Mouse (Mus musculus): ENCODE measurements around the gene B230104I21Rik.

B230104I21Rik gene

DNA sequence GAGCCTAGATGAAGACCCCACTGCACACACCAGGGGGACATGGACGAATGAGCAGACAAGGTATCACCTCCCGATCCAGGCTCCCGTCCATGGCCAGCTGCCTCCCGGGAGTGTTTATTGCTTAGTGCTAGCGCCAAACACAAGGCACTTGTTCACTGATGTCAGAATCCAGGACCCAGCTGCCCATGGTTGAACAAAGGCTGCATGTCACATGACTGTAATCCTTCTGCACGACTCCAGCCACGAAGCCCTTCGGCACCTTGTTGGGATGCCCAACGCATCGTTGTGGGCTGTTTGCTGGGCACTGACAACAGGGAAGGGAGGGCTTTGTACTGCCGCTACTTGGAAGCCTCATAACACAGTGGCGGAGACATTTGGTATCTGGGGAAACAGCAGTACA, at the start of gene B230104I21Rik:
TSS of gene B230104I21Rik (plus strand) at position 367 of the 400 bp plus-strand sequence.
- DNase-seq (ENCODE audit: low read depth, low spot score), result no peak

DNA sequence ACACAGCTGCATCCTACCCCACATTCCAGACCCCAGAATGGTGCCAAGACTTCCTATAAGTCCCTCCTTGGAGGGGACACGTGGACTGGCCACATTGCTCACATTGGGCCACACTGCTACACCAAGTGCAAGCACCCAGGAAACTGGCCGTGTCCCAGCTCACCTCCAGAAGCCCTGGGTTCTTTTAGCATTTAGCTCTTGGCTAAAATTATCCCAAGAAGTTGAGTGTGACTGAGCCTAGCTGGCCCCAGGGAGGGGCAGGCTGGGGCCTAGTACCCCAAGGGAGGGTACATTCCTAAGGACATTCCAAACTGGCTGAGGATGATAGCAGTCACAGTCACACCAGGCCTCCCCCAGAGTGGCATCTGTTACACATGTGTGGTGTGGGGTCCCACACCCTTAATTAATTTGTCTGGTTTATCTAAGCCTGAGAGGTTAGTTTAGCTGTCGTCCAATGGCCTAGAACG, 42.2 kb upstream of the B230104I21Rik start:
- no peak for DNase-seq (ENCODE audit: low read depth, low spot score)

DNA sequence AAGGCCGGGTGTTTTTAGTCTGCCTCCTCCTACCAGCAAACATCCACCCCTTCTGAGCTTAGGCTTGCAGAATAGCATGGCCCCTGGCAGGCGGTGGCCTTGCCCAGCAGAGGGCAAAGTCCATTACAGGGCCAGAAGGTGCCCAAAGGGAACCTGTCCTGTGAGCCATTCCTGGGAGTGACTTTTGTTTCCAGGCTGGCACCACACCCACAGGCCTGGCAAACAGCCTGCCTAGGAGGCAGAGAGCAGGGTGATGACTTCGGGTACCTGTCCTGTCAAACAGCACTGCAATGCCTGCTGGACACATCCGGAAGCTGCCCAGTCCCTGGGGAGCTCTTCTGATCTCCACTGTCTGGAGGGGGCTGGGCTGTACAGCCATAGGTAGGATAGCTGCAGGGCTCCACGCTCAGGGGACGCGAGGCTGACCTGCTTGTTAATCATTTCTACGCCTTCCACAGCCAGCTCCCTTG, 41.6 kb upstream of the B230104I21Rik start:
- no peak for DNase-seq (ENCODE audit: low read depth, low spot score)

DNA sequence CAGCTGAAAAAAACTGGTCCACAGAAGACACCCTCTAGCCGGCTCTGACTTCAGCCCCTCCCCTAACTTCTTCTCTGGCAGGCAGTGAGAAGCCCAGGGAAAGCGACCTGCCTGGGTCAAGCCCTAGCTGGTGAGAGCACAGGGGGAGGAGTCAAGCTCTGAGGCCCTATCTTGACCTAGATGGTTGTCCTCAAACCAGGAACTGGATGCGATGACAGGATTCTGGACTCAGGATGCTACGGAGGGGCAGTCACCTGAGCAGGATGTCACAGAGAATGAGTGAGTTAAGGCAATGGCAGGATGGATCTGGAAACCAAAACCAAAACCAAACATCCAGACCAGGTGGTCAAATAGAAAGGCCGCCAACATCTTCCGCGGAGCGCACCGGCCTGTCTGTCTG, 38.2 kb upstream of the B230104I21Rik start:
- DNase-seq (ENCODE audit: low read depth, low spot score), result no peak

DNA sequence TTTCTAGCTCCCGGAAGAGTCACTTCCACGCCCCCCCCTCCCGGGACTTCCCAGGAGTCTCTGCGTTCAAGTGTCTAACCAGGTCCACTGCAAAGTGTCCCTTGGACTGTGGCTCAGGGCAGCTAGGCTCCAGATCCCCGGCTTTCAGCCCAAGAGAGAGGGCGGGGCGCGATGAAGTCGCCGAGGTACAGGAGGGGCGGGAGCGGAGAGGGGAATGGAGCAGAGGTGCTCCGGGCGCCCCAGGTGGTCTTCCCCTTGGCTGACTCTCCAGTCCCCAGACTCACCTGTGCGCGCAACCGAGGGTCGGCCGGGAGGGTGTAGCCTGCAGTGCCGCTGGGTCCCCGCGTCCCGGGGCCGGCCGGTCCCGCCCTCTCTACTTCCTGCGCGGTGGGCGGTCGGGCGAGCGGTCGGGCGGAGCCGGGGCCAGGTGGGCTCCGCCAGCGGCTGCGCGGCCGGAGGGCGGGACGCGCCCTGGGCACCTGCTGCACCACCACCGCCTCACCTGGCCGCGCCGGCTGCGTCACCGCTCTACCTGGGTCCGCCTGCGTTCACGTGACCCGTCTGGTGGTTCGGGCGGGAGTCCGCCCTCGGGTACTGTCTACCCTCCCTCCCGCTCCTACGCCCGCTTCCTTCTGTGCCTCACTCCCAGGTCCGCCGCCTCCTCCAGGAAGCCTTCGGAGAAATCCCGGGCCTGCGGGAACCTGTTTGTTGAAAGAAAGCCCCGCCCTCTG, 36.2 kb upstream of the B230104I21Rik start:
- peak; percentile 4 for DNase-seq (ENCODE audit: low read depth, low spot score)

DNA sequence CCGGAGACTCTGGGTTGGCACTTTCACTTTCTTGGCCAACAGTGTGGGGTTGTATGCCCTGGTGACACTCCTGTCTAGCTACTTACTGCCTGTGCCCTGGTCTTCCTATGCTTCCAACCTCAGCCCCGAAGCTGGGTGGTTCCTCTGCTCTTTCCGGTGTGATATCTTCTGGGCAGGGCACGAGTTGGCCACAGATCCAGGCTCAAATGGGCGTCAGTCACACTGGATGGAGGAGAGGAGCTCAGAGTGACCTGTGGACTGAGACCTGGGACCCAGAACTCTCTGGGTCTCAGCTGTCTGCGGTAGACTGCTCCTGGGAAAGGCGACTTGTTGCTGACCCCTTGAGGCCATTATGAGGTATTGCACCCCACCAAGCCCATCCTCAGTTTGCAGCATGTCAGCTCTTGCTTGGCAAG, 34.5 kb upstream of the B230104I21Rik start, which contains the start of gene Arhgef16:
TSS of gene Arhgef16 (minus strand) at position 211 of the 416 bp plus-strand sequence.
- DNase-seq (ENCODE audit: low read depth, low spot score), result peak; percentile 63

DNA sequence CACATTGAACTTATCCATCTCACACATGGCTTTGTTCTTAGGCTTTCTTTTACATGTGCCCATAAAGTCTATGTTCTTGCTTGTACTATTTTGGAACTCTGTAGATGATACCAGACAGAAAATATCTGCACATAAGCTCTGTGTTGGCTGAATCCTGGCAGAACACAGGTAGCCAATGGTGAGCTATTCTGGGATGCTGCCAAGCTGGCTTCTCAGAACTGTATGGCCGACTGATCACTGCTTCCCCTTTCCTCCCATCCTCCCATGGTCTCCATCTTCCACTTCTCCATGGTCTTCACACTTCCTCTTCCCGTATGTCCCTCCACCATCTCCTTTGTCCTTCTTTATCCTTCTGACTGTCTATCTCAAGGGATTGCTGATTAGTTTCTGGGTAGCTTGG, 26.8 kb upstream of the B230104I21Rik start:
- no peak for DNase-seq (ENCODE audit: low read depth, low spot score)

DNA sequence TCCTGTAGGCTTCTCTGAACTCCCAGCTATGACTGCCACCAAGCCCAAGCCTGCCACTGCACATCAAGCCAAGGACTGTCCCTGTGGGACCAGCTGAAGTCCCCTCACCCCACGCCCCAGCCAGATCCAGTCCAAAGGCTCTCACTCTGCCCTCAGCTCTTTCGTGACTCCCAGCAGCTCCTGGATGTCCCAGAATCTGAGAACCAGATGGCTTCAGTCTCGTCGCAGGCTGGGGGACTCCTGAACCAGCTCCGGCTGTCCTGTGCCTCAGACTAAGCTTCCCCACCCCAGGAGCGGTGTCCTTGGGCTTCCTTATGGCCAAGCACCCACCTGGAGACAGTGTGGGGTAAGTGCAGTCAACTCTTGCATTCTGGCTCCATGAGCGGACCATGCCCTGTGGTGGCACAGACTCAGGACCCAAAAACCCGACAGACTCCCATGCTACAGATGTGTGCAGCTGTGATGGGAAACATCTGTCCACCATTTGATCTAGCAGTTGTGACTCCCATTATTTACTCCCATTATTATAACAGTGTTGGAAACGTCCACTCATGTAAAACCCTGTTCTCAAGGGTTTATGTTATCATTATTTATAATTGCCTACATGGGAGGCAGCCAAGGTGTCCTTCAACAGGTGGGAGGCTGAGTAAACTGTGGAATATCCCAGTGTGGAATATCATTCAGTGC, 25.2 kb upstream of the B230104I21Rik start:
- DNase-seq (ENCODE audit: low read depth, low spot score), result no peak

DNA sequence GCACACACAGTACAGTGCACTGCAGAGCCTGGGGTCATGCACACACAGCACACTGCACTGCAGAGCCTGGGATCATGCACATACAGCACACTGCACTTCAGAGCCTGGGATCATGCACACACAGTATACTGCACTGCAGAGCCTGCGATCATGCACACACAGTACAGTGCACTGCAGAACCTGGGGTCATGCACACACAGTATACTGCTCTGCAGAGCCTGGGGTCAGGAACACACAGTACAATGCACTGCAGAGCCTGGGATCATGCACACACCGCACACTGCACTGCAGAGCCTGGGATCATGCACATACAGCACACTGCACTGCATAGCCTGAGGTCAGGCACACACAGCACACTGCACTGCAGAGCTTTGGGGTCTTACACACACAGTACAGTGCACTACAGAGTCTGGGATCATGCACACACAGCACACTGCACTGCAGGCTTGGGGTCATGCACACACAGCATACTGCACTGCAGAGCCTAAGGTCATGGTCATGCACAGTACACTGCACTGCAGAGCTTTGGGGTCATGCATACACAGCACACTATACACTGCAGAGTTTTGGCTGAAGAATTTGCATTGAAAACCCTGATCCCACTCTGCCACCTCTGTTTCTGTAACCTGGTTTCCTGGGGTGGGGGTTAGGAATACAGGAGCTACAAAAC, 23.6 kb upstream of the B230104I21Rik start:
- no peak for DNase-seq (ENCODE audit: low read depth, low spot score)

DNA sequence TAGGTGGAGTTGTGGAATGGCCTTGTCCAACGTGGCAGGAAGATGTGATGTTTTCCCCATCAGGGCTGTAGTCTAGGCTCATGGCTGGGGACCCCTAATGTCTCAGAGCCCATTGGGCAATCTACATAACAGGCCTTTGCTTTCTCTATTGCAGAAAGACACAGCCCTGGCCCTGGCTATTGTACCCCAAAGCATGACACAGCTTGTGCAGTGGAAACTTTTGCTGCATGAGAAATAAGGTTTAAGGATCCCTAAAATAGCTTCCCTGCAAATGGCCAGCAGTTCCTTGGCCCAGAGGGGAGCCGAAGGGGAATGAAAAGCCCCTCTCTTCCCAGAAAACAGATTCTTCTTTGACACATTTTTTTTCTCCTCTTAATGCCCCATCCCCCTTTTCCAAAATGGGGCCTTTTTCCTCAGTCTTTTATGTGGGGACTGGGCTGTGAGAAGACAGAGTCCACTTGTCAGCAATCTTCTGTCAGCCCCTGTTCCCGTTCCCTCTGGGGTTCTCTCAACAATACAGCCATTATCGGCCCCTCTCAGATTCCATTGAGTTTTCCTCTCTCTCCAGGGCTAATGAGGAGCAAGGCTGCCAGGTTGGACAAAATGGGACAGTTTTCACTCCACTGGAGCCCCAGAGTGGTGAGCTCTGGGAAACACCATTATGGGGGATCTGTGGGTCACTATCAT, 22.8 kb upstream of the B230104I21Rik start:
- no peak for DNase-seq (ENCODE audit: low read depth, low spot score)

DNA sequence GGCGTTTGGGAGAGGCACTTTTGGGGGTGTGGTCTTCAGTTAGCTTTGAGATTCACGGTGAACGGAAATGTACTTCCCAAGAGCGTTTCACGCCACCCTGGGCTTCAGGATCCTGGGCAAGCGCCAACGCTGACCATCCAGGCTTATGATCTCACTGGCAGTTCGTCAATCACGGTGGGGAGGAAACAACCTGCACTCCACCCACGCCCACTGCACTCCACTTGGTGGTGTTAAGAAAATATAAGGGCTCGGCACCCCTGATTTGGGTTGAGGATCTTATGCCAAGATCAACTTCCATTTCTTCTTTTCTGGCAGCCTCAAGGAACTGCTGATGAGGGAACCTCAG, 22.3 kb upstream of the B230104I21Rik start:
- DNase-seq (ENCODE audit: low read depth, low spot score), result no peak

DNA sequence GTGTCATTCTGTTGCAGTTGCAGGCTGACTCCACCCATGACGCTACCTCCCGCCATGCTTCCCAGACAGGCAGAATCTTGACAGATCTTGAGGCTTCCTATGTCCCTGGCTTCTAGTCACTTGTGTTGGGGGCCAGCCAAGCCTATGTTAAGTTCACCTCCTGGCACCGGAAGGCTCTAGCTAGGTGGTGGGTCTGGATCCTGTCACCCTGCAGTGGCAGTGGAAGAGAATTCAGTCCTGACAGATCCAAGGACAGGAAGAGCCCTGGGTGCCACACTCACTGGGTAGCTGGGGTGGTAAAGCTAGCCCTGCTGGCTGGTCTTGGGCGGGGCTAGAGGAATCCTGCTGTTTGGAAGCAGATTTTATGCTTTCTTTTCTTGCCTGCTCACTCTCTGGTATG, 10.5 kb upstream of the B230104I21Rik start:
- DNase-seq (ENCODE audit: low read depth, low spot score), result no peak

DNA sequence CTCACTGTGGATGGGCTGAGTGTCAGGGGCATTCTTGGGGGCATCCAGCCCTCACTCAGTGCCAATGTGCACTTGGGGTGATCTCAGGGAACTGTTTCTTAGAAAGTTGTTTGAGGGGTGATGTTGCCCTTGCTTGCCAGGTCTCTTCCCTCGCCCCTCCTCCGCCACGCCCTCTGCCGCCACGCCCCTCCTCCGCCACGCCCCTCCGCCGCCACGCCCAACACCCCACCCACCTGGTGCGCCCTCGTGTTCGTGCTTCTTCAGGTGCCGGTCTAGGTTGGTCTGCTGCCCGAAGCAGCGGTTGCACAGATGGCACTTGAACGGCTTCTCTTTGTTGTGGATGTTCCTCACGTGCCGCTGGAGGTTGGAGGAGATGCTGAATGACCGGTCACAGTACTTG, 7.5 kb upstream of the B230104I21Rik start:
- DNase-seq (ENCODE audit: low read depth, low spot score), result no peak

DNA sequence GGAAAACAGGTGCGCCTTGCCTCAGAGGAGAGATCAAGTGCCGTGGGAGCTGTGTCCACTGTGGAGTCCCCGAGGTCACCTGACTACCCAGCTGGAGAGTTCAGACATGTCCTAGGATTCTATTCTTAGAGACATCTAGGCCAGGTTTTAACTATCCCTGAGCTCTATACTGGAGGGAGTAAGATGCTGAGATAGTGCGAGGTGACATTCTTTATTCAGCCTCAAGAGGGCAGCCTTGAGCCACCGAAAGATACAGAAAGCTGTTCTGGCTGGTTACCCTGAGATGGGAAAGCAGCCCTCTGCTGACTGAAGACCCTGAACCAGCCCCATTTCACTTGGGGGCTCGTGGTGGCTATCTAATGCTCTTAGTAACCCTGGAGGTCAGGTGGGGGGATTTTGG, 7.1 kb upstream of the B230104I21Rik start:
- peak; percentile 69 for DNase-seq (ENCODE audit: low read depth, low spot score)

DNA sequence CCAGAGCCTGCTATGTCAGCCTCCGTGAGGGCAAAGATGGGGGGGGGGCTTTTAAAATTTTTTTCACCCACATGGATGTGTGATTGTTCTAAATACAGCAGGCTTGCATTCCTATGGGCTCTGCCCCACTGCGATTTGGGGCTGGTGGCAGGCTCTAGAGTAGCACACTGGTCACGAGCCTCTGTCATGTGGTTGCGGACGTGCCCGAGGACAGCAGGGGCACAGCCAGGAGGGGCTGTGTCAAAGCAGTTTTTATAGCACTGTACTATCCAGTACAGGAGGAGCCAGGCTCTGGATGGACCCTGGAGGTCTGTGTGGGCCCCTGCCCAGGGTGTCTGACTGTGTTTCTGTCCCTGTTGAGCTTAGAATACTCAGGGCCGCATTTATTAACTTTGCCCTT, 5.9 kb upstream of the B230104I21Rik start:
- DNase-seq (ENCODE audit: low read depth, low spot score), result no peak

DNA sequence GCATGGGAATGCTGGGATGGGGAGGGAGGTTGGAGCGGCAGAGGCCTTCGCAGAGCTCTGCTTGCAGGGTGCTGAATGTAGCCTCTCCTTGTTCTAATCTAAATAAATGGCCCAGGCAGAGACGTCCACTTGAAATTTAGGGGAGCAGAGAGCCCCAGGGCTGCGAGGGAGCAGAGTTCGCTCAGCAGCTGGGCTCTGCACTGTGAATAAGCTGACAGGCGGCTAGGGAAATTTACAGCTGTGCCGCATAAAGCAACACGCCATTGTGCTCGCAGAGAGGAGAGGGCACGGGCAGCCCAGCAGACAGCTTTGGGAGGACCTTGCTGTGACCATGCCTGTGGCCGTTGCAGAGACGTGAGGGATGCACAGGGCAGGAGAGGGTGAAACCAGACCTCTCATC, 4.7 kb upstream of the B230104I21Rik start:
- no peak for DNase-seq (ENCODE audit: low read depth, low spot score)

DNA sequence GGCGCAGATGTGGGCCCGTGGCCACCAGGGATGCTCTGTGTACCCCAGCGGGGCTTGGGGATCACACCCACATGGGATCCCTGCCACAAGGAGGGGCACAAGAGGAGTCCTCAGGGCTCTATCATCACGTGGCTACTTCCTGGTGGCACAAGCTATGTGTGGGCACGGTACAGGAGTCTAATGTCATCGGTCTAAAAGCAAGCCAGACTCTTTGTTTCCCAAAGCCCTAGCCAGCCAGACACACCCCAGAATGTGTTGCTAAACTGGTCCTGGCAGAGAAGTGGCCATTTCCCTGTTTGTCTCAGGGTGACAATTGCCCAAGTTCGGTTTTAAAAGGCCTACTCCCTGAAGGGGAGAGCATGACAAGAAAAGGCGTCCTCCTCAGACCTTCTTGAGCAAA, 2.6 kb upstream of the B230104I21Rik start:
- no peak for DNase-seq (ENCODE audit: low read depth, low spot score)

DNA sequence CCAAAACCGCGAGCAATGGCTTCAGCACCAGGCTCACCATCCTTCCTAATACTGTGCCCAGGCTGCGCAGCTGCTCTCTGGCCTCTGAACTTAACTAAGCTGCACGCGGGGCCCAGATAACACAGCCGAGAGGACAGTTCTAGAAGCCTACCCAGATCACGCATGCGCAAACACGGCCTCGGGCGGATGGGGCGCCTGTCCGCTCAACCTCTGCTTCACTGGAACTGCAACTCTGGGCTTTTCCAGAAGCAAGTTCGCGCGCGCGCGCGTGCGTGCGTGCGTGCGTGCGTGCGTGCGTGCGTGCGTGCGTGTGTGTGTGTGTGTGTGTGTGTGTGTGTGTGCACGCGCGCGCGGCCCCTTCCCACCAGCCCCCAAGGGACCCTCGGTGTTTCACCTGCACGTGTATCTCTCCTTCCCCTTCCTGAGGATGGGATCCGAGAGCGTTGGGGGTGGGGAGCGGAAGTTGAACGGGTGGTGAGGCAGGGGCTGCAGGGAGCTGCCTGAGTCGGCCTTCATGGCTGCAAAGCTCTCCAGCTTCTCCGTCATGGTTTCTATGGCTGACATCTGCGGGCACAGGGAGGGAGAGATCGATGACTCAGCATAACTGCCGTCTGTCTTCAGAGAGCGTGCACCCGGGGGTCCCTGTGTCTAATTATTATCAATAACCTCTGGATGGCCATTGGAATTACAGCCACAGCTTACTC, 1.1 kb upstream of the B230104I21Rik start:
- peak; percentile 85 for DNase-seq (ENCODE audit: low read depth, low spot score)

DNA sequence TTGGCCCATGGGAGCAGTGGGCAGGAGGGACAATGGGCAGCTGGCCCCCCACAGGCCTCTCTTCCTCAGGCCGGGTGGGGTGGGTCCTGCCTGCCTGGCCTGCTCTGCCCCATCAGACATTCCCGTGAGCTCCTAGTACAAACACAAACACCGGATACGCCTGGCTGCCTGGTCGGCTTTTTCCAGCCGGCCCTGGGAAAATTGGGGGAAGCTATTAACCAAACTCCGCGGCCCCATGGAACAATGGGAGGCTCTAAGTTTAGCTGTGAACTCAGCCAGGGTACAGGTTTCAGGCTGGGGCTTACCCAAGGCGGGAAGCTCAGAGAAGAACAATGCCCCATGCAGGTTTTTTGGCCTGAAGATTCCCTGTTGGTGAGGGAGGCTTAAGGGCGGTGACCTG, 723 bp downstream of the B230104I21Rik start:
- no peak for DNase-seq (ENCODE audit: low read depth, low spot score)

DNA sequence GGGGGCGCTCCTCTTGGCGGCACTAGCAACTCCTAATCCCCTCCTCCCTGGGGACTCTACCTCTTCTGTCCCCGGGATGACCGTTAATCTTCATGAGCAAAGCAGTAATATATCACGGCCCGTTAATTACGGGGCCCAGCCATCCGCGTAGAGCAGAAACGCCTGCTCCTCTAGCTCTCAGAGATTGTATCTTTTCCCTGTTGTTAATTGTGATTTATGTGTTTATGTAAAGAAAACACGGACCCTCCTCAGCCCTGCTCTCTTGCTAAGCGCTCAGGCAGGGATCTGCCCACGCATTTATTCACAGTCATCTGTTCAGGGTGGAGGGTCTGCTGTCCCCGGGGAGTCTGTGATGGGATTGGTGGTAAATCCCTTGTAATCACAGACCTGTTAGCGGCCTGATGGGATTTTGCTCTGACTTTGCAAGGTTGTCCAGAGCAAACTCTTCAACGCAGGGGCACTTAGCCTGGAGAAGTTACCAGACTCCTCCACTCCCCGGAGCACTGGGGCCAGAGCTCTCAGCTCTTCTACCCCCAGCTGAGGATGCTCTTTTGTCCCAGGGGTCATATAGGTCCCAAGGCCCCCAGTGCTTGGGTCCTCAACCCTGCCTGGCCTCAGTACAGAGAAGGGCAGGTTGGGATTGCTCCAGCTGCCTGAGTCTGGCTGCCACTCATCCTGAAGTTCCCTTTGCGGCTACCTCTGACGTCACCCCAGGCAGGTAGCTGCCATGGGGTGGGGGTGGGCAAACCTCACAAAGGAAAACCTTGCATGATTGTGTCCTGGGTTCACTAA, 11.0 kb downstream of the B230104I21Rik start:
- DNase-seq (ENCODE audit: low read depth, low spot score), result no peak
